Mouse (Mus musculus) spleen, postnatal 10 days (tissue): ENCODE data around the gene Hao1.
A peak's percentile ranks its signal among the peaks of the same experiment; 100 is the strongest.

ENCODE experiments used
- DNase-seq, 2 experiments: peaks; one replicate each; pipeline ENCODE4 v3.0.0; 2021 to 2022; ENCODE audit warnings: low spot score in 2 of 2

Hao1 gene

DNA sequence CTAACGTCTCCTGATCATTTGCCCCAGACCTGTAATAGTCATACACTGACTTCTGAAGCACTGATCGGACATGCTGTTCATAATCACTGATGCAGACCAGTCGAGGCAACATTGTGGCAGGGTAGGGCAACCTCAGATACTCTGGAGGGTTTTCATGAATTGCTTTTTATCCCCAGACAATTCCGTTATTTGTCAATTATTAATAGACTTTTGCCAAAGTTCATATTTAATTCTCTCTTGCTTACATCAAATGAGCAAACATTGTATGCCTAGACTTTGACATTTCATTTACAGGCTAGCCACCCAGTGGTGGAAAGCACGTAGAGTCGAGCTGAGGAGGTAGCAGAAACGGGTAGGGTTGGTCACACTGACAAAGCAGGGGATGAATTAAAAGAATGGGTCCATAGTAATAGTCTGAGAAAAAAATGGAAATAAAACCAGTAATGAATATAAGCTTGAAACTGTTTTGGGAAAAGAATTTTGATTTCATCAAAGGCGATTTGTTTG is at the start of gene Hao1:
TSS of gene Hao1 (minus strand) at position 148 of the 507 bp plus-strand sequence.
- DNase-seq: no peak

DNA sequence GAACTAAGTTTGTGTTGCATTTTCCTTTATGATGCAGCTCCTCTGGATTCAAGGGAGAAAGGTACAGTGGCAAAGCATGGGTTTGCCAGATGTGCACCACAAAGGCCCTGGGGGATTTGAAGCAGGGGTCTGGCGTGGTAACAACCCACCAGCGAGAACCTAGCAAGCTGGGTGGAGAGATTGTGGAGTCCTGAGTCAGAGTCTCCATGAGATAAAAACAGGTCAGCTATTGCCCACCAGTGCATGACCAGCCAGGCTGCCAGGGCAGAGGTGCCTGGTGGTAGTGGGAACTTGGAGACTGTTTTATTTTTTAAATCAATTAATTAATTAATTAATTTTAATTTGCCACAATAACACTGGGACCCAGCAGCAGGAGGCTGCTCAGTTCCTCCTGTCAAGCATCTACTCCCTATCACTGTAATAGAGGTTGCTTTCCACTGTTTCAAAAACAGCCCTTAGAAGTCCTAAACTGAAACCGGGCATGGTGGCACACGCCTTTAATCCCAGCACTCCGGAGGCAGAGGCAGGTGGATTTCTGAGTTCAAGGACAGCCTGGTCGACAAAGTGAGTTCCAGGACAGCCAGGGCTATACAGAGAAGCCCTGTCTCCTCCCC is 37.0 kb upstream of the Hao1 start:
- no peak for DNase-seq

DNA sequence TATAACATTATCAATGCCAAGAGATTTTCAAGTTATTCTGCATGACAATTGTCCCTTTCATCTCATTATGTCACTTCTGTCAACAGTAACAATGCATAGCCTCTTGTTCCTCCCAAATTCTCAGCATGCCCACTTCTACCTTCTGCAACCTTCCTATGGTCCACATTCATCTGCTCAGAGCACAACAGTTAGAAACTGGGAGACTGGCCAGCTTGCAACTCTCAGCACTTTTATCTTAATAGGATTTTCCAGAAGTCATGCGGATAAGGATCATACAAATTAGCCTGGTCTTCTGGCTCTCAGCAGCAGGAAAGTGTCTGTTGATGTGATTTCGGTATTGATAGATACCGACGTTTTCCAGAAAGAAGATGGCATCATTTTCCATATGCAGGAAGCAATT is 31.1 kb upstream of the Hao1 start:
- no peak for DNase-seq

DNA sequence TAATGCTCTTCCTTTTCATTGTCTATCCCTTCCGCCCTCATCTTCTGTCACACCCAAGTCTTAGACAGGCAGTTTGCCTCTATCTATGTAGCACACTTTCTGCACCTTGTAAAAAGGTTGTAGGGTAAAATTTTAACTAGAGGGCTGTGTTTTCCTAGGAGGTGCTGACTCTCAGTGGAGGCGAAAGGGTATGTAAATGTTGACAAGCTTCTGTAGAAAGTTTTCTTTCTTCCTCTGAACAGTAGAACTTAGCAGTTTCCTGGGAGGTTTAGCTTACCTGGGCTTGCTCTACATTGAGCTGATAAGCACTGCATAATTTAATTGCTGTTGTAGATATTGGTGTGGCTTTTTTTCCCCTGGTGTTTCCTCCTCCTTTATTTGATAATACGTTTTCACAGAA is 5.3 kb upstream of the Hao1 start:
- DNase-seq: no peak

DNA sequence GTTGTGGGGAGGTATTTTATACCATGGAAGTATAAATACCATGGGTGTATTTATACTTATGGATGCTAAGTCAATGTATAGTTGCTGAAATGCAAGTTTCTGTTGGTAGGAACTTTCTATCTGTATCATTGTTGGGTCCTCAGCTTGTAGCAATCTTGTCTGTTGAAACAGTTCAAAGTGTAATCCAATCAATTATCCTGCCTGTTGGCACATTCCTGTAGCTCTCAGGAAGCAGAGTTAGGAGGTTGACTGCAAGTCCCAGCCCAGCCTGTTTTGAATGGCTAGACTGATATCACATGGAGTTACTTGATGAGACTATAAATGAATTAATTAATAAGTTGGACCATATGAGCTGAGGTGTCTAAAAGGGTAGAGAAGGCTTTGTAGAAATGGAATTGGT is 1.8 kb downstream of the Hao1 start:
- DNase-seq: no peak

DNA sequence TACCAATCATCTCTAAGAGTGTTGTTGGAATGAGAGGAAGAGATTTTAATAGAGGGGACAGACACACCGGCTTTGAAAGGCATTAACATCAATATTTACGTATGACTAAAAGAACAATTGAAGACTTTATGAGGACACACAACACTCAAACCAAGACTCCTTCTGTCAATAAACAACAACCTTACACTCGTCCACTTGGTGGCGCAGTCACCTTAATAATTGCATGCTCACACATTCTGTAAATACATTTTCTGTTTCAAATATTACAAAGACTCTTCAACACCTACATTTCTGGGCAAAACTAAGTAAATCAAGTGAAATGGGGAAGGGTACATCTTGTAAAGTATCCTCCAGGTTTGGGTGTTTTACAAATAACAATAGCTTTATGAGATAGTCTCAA is 4.4 kb downstream of the Hao1 start:
- peak; percentile 13 to 65 for DNase-seq

DNA sequence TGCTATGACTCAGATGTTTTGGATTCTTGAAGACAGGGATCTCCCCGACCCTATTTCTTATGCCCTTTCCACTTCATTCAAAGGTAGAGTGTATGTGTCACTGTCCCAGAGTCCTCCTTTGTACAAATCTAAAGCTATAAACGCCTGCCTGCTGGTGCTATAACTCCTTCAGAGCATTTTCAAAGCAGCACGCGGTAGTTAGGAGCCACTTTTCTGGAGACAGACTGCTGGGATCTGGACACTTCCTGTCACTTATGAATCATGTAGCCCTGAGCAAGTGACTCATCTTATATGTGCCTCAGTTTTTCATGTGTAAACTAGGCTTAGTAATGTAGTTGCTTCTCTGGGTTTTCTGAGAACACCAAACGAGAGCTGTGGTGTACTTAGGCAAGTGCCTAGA is 9.1 kb downstream of the Hao1 start:
- DNase-seq: no peak

DNA sequence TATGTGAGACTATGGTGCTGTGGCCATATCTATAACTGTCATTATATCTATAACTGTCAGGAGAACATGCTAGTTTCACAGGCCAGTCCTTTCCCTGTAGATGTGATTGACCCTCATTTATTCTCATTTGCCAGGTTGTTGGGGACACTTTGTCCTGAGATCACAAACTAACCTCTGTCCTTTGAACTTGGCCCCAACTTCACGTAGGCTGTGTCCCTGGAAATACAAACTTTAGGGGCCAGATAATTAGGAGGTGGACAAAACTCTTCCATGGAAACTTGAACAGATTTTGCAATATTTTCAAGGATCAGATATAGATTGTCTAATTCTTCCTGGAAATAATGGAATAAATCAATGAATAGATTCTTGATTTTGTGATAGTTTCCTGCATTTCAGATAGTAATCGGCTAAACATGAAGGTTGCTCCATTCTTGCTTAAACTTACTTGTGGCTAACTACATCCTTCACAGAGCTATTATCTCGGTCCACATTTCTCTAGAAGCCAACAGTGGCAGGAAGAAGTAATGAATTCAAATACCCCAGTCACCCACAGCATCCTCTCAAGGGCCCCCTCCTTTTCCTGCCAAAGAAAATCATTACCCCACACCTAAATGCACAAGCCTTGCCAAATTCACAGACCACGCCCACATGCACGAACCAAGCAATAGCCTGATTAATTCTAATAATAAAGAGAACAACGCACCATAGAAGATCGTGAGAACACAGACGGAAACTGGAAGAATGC is 9.7 kb downstream of the Hao1 start:
- no peak for DNase-seq

DNA sequence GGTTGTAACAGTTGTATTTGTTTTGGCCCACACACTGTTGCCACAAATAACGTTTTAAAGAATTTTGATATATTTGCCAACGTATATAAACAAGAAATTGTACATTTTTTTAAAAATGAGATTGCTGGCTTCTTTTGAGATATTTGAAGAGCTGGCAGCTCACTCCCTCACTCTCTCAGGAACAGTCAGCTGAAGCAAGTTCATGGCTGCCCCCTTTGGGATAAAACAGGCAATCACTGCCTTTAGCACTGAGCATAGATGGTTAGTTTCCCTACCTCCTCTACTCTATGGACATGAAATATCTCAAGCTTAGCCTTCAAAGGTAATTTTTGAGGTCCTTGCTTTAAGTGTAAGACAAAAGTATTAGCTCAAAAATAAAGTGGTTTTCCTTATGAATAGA is 10.7 kb downstream of the Hao1 start:
- no peak for DNase-seq

DNA sequence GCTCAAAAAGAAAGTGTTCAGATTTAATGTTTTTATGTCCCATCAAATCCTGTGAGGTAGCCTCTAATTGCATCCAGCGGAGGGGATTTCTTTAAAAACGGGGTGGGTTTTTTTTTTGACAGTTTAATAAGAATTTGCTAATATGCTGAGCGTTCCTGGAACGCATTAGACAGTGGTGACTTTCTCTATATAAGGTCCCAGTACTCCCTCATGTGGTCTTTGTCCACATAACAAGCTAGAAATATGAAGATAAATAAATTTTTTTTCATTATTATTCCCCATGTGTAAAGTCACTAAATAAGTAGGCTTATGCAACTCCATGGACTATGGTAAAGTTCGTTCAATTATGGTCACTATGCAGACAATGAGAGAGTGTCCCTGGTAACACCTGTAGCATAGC is 13.1 kb downstream of the Hao1 start:
- DNase-seq: no peak

DNA sequence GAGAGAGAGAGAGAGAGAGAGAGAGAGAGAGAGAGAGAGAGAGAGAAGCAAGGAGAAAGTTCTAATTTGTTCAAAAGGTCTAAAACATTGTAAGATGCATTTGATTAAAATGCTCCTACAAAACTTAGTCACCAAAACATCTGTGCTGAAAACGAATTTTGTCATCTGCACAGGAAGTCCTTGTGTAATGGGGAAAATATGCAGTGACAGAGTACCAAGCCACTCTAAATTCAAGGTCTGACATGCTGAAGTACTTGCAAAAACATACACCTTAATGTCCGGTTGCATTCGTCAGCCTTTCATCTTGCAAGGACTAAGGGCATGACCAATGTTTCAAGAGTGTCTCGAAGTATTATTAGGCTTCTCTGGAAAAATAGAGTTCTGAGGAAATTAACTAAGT is 15.7 kb downstream of the Hao1 start:
- no peak for DNase-seq

DNA sequence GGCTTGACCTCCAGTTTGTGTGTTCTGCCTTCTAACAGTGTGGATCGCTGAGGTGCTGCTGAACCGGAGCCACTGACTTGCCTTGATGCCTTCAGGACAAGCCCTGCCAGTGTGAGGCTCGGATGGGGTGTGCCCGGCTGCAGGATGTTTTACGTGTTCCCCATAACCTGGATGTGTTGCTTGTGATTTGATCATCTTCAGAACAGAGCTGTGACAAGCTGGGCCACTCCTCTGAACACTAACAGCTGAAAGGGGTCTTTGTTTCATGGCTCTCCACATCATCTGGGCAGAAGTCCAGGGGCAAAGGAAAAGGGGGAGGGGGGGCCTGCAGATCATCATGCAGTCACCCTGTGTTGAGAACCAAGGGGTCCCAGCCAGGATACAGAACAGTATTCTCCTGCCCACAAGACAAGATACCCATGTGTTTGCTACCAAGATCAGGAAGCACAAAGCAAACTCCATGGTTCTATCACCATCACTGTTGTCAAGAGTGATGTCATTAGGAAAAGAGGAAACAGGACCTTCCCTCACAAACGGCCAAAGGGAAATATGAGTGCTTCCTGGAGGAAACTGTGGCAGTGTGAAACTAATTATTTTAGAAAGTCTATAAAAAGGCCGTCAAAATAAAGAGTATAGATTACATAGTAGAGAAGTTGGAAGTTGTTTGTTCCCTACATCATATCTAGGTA is 25.9 kb downstream of the Hao1 start:
- DNase-seq: no peak

DNA sequence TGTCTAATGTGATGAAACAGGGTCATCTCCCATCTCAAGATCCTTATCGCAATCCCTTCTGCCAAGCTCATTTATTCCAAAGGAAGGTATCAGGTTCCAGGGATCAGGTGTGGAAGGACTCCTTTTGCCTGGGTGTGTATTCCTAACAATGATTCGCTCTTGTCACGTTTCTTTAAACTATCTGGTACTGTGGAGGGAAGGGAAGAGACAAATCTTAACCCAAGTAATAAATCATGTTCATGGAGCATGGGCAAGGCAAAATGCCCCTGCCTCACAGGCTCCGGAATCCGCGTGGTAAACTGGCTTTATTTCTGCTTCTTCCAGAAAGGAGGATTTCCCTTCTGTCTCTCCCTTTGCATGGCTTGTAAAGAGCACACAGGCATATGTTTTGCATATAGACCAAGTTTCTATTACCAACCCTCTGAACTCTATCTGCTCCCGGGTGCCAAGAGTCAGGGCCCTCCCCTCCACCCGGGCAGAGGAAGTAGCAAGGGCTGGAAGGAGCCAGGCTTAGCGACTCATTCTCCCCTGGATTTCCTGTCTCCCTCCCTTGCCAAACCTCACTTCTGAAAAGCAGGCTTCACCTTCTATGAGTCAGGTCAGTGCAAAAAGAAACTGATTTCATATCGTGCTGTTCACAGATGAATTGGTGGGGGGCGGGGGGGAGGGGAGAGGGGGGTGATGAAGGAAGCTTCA is 26.6 kb downstream of the Hao1 start:
- DNase-seq: no peak

DNA sequence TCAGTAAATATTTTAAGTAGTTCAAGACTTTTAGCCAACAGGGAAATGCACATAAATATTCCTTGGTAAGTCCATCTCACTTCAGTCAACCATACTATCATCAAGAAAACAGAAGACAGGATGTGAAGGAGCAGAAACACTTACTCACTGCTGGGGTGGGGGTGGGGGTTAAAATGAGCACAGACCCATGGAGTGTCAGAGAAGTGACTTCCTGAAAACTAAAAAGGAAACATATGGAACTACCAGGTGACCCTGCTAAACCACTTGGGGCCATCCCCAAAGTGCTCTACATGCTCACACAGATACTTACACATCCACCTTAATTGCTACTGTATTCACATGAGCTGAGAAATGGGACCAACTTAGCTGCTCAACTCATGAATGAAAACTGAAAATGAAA is 36.1 kb downstream of the Hao1 start:
- DNase-seq: no peak

DNA sequence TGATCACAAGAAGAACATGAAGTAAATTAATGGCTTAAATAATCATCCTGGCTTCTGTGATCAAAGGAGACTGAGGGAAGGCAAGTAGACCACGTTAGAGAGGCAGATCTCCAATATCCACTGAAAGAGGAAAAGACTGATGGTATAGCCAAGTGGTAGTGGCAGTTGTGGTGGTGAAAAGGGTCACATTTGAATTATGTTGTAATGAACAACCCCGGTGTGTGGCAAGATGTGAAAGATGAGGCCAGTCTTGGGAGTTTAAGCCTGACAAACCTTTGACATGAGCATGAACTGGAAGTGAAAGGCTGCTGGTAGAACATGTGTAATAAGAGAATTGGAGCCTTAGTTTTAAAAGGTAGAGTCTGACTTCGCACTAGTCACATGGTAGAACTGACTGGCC is 54.4 kb downstream of the Hao1 start:
- no peak for DNase-seq

DNA sequence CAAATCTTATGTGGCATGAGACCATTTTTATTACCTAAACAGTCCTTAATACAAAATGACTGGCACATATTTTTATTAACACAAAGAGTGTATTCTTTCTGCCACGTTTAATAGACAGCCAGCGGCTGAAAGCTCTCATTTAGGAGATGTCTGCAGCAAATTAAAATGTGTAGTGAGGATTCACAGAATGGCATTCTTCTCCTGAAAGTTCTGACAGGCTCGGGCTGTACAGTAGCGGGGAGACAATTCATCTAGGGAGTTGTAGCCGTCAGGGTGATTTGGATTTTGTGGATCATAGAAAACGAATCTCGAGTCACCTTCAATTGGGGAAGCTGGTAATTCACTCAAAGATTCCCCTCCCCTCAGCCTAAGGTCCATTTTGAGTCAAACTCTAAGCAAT is 55.7 kb downstream of the Hao1 start:
- DNase-seq: no peak

DNA sequence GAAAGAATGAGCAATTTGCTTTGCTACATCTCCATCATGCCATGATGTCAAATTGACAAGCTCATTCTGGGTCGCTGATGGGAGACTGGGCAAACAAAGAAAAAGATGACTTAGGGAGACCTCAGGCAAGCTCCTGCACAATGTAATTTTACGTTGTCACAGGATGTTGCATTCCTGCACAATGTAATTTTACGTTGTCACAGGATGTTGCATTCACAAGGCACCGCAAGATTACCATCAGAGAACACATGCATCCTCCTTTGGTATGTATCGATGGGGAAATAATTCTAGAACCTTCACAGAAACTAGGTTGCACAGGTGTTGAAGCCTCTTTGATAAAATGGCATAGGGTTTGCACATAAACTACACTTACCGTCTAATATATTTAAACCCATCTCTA is 65.5 kb downstream of the Hao1 start:
- DNase-seq: no peak

DNA sequence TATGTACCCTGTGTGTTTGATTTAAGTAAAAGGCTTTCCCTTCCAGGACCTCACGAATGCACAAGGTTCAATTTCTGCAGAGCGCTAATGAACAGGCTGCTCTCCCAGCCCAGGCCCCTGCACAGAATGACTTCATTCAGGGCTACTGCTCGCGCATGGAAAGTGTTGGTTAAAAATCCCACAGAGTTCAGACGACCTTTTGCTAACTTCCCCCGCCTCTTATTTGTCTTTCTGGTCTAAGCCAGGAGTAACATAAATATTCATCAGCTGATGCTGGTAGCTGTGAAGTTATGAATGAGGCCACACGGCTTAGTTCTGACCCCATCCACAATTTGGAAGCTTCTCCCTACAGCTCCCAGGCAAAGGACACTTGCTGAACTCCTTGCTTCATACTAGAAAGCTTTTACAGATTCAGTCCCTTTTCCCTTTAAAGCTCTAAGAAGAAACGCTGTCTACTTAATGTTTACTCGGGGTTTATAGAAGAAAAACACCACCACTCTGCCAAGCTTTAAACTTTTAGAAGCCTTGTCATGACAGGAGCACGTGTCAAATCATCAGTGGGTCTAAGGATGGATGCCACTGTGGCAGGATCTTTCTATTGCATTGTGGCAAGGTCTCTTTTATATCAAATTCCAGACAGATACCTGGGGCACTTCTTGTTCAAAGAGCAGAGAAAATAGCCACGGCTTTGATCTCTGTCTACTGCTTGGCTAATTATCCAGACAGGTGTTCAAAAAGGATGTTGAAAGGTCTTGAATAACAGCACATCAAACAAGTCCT is 67.9 kb downstream of the Hao1 start:
- DNase-seq: no peak

DNA sequence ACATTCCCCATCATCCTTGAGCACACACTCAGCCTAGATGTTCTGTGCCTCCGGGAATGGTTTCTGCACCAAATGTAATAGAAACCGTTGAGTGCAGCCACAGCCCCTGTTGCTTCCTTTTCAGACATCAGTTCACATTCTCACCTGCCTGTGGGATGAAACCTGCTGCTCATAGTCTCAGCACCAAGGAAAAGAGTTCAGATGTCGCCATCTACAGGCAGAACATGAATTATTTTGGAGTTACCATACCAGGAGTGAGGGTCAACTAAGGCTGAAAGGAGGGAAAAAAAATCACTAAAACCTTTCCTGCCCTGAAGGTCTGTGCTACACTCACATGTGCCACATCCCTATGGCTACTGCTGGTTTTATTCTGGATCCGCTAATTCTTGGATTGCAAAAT is 71.5 kb downstream of the Hao1 start:
- no peak for DNase-seq

DNA sequence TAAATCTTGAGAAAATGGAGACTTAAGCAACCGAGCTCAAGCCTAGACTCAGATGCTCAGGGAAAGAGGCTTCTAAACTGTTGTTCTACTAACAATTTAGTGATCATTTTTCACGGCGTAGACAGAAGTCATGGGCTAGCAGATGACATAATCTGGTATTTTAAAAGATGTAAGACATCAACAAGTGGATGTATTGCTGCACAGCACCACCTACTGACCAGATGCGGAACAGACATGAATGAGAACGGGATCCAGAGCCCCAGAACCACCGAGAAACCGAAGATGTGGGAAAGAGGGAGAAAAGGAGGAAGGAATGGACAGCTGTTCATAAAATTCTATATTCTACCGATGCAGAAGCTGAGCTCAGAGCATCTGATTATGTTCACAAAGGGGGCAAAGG is 72.4 kb downstream of the Hao1 start:
- peak in 1 of 2 experiments; percentile 58 for DNase-seq

DNA sequence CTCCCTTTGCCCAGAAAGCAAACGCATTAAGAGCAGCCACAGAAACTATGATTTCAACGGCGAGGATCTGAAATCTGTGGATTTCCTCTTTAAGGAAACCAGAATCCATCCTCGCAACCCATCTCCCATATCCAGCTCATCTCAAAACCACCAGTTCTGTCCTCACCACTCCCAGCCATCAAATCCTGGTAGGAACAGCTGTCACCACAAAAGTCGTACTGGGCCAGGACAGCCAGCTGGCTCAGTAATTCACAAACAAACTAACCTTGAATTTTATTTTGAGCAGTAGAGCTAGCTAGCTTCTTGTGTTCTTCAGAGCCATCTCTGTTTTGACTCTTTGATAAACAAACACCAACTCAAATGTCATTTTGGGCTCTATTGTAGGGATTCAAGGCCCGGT is 73.0 kb downstream of the Hao1 start:
- DNase-seq: no peak

DNA sequence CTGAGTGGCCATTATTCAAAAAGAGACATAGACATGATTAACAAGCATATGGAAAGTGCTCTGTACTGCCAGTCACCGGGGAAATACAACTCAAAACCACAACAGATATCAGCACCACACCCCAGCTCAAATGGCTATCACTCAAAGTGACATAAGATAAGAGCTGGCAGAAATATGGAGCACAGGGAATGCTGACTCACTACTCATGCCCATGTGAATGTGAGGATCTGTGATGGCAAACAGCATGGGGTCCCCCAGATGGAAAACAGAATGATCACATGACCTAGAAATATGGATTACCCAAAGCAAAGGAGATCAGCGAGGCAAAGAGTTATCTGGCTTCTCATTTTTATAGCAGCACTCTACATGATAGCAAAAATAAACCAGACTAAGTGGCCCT is 89.0 kb downstream of the Hao1 start:
- DNase-seq: no peak
